Mouse (Mus musculus) cerebellum, adult 11-12 months (tissue): Measurements from ENCODE around the gene Dgcr8.
"Not testable (repeated sequence)": the region's sequence is repeated elsewhere in the genome, so short reads cannot be mapped to it uniquely, and the experiment has no call there.

Source experiments
- DNase-seq: peaks from one replicate; pipeline ENCODE4 v3.0.0; 2022

Dgcr8 gene

GRCm38 (mm10) chr16:18289067-18289588, at the start of gene Dgcr8:
Gene Dgcr8, minus strand, starts transcription at chr16:18289246.
- DNase-seq, result peak; percentile 98

- no peak for DNase-seq
These were observed 48.2 kb upstream of the Dgcr8 start for GRCm38 (mm10) chr16:18337261-18337660.

- DNase-seq, result no peak
These were observed 46.9 kb upstream of the Dgcr8 start for GRCm38 (mm10) chr16:18335981-18336380.

- no peak for DNase-seq
These were observed 44.9 kb upstream of the Dgcr8 start for GRCm38 (mm10) chr16:18333976-18334375.

GRCm38 (mm10) chr16:18328524-18328923, 39.5 kb upstream of the Dgcr8 start:
- DNase-seq, result no peak

GRCm38 (mm10) chr16:18327936-18328335, 38.9 kb upstream of the Dgcr8 start:
- DNase-seq, result no peak

GRCm38 (mm10) chr16:18325741-18326140, 36.7 kb upstream of the Dgcr8 start:
- no peak for DNase-seq

GRCm38 (mm10) chr16:18324031-18324430, 35.0 kb upstream of the Dgcr8 start:
- no peak for DNase-seq

GRCm38 (mm10) chr16:18323460-18323859, 34.4 kb upstream of the Dgcr8 start:
- DNase-seq, result no peak

- DNase-seq, result no peak
These were observed 32.4 kb upstream of the Dgcr8 start for GRCm38 (mm10) chr16:18321443-18321842.

- no peak for DNase-seq
These were observed 29.9 kb upstream of the Dgcr8 start for GRCm38 (mm10) chr16:18318992-18319391.

GRCm38 (mm10) chr16:18308159-18308558, 19.1 kb upstream of the Dgcr8 start:
- no peak for DNase-seq

- DNase-seq, result not testable (repeated sequence)
These were observed 568 bp upstream of the Dgcr8 start for GRCm38 (mm10) chr16:18289614-18290013.

GRCm38 (mm10) chr16:18288581-18289061, 425 bp downstream of the Dgcr8 start:
- DNase-seq, result peak; percentile 77

GRCm38 (mm10) chr16:18288166-18288565, 880 bp downstream of the Dgcr8 start:
- peak; percentile 34 for DNase-seq

- no peak for DNase-seq
These were observed 13.9 kb downstream of the Dgcr8 start for GRCm38 (mm10) chr16:18275166-18275565.

- DNase-seq, result no peak
These were observed 20.9 kb downstream of the Dgcr8 start for GRCm38 (mm10) chr16:18268182-18268581.

GRCm38 (mm10) chr16:18265024-18265423, 24.0 kb downstream of the Dgcr8 start:
- no peak for DNase-seq

- no peak for DNase-seq
These were observed 30.8 kb downstream of the Dgcr8 start, which contains the start of gene Gm49776 for GRCm38 (mm10) chr16:18258221-18258620. Gene Gm49776, minus strand, starts transcription at chr16:18258321.

- no peak for DNase-seq
These were observed 35.2 kb downstream of the Dgcr8 start for GRCm38 (mm10) chr16:18253866-18254265.

- DNase-seq, result no peak
These were observed 36.3 kb downstream of the Dgcr8 start for GRCm38 (mm10) chr16:18252736-18253135.

- DNase-seq, result peak; percentile 44
These were observed 37.9 kb downstream of the Dgcr8 start for GRCm38 (mm10) chr16:18250828-18251790.

- no peak for DNase-seq
These were observed 38.8 kb downstream of the Dgcr8 start for GRCm38 (mm10) chr16:18250231-18250630.

- peak; percentile 69 for DNase-seq
These were observed 39.6 kb downstream of the Dgcr8 start for GRCm38 (mm10) chr16:18249364-18249967.
